Mouse (Mus musculus): ENCODE measurements around the gene Lrrk2. TPM values are rescaled to one million over a fixed set of nuclear protein-coding genes. Genes with fewer than 3 reads are reported as not detected.

Gene Lrrk2
- total RNA-seq (2023) = 138 and 208 TPM in 2 replicates

DNA sequence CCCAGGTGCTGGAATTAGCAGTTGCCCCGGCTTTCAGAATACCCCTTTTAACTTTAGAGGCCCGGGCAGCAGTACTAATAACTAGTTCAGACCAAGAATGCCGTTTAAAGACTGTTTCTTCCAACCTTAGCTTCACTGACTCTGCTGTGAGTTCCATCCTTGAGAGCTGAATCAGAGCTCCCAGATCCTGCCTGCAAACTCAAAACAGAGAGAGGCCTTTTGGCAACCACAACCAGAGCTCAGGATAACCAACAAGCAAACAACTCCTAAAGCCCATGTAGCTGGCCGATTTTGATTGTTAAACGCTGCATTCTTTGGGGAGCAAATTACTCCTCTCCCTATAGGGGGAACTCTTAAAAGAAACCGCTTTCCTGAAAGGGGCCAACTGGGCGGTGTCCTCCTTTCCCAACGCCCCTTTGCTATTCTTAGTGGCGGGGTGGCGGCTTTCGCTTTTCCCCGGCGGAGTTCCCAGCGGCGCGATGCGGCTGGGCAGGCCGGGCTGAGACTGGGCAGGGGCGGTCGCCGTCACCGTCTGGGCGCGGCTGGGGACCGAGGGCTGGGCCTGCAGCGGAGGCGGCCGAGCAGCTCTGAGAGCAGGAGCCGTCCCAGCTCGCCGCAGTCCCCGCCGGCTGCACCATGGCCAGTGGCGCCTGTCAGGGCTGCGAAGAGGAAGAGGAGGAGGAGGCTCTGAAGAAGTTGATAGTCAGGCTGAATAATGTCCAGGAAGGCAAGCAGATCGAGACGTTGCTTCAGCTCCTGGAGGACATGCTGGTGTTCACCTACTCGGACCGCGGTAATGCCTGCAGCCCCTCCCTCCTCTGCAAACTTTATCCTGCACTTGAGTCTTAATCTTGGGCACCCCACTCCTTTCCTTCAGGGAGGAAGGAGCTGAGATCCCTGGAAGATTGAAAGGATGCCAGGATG is at the start of gene Lrrk2:
TSS of gene Lrrk2 (plus strand) at position 531 of the 924 bp plus-strand sequence.

GRCm38 (mm10) chr15:91837965-91838364 is 165.0 kb downstream of the Lrrk2 start, which contains the start of gene Smgc:
Gene Smgc, plus strand, starts transcription at chr15:91838265.

Other genes with a start within 250 kb of the Lrrk2 start
- gene Slc2a13, start 99.9 kb upstream of the Lrrk2 start, total RNA-seq (2023) = not detected in 2 replicates
- gene Smgc, start 165.1 kb downstream of the Lrrk2 start, total RNA-seq (2023) = not detected in 2 replicates

Data from neutrophil, adult 65 days (primary cell).